Mouse (Mus musculus) kidney, adult 2 months (tissue): Measurements from ENCODE around the gene Nlgn1. TPM values are rescaled to one million over a fixed set of nuclear protein-coding genes. Genes with fewer than 3 reads are reported as not detected.

ENCODE experiments used
- DNase-seq: peaks from one replicate; pipeline ENCODE4 v3.0.0; 2021
- H3K27ac ChIP-seq: fragments of 200-500 bp; 2 replicates; pipeline ENCODE4 v1.5.1; 2012; ENCODE audit warnings: low read depth, low read length, control low read depth, inconsistent platforms; ENCODE audit not compliant: insufficient read depth
- H3K27me3 ChIP-seq: fragments of 200-500 bp; replicated peaks from 2 replicates; pipeline ENCODE4 v1.6.1; 2012; ENCODE audit warnings: mild to moderate bottlenecking, moderate library complexity, low read length, inconsistent platforms; ENCODE audit not compliant: control insufficient read depth, insufficient read depth
- H3K36me3 ChIP-seq: fragments of 200-500 bp; 2 replicates; pipeline ENCODE4 v1.6.1; 2012; ENCODE audit warnings: mild to moderate bottlenecking, moderate library complexity, low read length, inconsistent platforms; ENCODE audit not compliant: control insufficient read depth, insufficient read depth
- H3K4me1 ChIP-seq: fragments of 200-500 bp; 2 replicates; pipeline ENCODE4 v1.6.1; 2011; ENCODE audit warnings: low read length; ENCODE audit not compliant: control insufficient read depth, insufficient read depth
- H3K4me3 ChIP-seq: fragments of 200-500 bp; 2 replicates; pipeline ENCODE4 v1.5.1; 2011; ENCODE audit warnings: mild to moderate bottlenecking, low read depth, low read length, control low read depth; ENCODE audit not compliant: insufficient read depth
- CTCF ChIP-seq: fragments of 200-500 bp; conservative IDR thresholded peaks from 2 replicates; pipeline ENCODE4 v1.5.1; 2011; ENCODE audit warnings: low read depth, mild to moderate bottlenecking, control low read depth, low read length, moderate library complexity, mixed read lengths; ENCODE audit not compliant: insufficient read depth, insufficient read length
- POLR2A ChIP-seq: fragments of 200-500 bp; IDR thresholded peaks from one replicate; pipeline ENCODE4 v1.6.1; 2011; ENCODE audit warnings: low read depth, low read length, control low read depth
- WGBS: fragments of 180-500 bp; shearing (Covaris S2); methylation state at CpG from one replicate; pipeline ENCODE4 v1.1.7; 2018; 5-methylcytosine and 5-hydroxymethylcytosine counted together
- polyA plus RNA-seq: library from polyadenylated mRNA; depleted of rRNA; stranded (reverse); fragments of >200 nt; gene quantifications from 2 replicates; pipeline ENCODE4 v1.2.3, GENCODE M21; 2012

Gene Nlgn1
- polyA plus RNA-seq, 1 experiment = 0.08 TPM

DNA sequence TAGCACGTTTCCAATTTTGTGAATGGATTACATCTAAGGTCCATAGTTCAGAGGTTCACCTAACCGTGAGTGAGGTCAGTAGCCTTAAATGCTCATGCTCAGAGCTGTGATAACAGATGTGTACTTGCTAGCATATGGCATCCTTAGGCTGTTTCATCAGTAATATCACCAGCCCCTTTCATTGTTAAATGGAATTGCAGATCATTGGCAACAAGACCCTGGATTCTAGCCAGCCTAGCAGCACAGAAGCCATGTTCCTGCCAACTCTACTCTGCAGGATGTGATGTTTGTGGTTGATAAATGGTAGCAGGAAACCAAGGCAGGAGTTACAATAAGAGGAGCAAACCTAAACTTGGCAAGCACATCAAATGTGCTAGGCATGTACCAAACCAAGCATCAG, 652.9 kb downstream of the Nlgn1 start:
- Histone ChIP-seq H3K27ac (no peak overlapping the region), H3K36me3 (no peaks in the 10 kb centered on the region), H3K27me3 (no peaks in the 10 kb centered on the region), H3K4me1 (no peaks in the 10 kb centered on the region), H3K4me3 (no peak overlapping the region)
- TF ChIP-seq POLR2A (no peak), CTCF (no peak)
- DNase-seq = peak; percentile 58
- 51% methylated on average over 2 of the region's 2 CpGs for WGBS

DNA sequence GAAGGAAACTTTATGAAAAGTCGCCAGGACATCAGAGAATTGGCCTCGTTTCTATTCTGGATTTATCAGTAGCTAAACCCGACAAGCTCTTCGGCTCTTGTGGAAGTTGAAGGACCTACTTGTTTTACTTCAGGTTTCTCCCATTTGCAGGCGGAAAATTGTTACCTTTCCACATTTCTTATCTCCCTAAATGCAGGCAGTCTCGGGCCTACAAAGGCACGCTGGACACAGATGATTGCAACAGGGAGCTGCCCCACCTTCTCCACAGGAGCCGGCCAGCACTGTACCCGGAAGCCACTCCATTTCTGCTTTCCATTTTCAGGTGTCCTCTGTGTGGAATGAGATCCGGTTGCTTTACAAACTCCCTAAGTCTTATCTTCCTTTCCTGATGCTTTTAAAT, 656.4 kb downstream of the Nlgn1 start:
- no peaks in the 10 kb centered on the region for H3K4me1 ChIP-seq
- no peaks in the 10 kb centered on the region for H3K27me3 ChIP-seq
- TF ChIP-seq POLR2A (no peak), CTCF (no peak)
- H3K4me3 ChIP-seq = no peak overlapping the region
- H3K27ac ChIP-seq = no peak overlapping the region
- WGBS = 82% methylated on average over 10 of the region's 10 CpGs
- DNase-seq = no peak
- no peaks in the 10 kb centered on the region for H3K36me3 ChIP-seq

DNA sequence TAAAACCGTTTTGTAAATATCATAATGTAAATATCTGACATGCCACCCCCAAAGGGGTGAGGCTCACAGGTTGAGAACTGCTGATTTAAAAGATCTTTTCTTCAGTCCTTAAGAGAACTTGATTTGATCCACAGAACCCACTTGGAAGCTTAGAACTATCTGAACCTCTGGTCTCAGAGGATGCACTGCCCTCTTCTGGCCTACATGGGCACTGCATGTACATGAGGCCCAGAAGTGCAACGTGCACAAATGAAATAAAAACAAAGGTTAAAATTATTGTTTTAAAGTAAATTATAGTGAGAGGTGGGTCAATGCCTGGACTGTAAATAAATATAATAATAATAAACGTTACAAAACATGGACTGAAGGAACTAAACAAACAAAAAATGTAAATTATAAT, 657.2 kb downstream of the Nlgn1 start:
- no peak overlapping the region for H3K27ac ChIP-seq
- DNase-seq = peak; percentile 36
- no peak for TF ChIP-seq POLR2A
- peak; percentile 71 for TF ChIP-seq CTCF
- H3K36me3 ChIP-seq = no peaks in the 10 kb centered on the region
- H3K4me1 ChIP-seq = no peaks in the 10 kb centered on the region
- 58% methylated on average over 3 of the region's 3 CpGs for WGBS
- H3K4me3 ChIP-seq = no peak overlapping the region
- H3K27me3 ChIP-seq = no peaks in the 10 kb centered on the region

DNA sequence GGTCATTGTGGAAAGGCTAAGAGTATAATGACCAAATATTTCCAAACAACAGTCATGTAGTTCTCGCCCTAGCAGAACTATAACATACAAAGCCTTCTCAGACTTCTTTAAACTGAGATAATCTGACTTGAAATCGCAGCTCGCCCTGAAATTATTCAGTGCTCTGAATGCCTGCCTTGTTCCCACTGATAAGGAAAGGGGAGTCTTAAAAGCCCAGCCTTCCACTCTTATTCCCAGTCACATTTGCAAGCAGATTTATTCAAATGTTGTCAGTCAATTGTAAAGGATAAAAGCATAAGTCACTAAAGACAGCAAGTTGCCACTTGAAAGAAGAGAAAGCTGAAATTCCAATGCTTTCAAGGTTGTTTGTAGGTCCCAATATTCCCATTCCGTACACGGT, 658.9 kb downstream of the Nlgn1 start:
- Histone ChIP-seq H3K27me3 (no peaks in the 10 kb centered on the region), H3K36me3 (no peaks in the 10 kb centered on the region), H3K4me3 (no peak overlapping the region), H3K27ac (no peak overlapping the region), H3K4me1 (no peaks in the 10 kb centered on the region)
- 78% methylated on average over 5 of the region's 5 CpGs for WGBS
- TF ChIP-seq POLR2A (no peak), CTCF (no peak)
- no peak for DNase-seq

DNA sequence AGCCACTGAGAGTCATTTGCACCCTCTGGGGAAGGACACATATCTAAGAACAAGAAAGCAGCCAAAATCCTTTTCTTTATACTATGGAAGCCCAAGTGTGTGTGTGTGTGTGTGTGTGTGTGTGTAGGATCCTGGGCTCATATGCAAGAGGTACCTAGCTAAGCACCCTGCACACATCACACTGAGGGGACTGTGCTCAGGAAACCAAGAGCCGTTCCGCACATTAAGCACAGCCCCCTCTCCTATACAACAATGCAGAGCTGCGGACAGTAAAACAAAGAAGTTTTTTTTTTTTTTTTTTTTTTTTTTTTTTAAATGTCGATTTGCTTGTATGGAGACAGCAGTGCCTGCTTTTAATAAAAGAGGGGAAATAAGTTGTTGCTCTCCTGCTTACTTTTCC, 659.5 kb downstream of the Nlgn1 start:
- no peak for DNase-seq
- no peaks in the 10 kb centered on the region for H3K27me3 ChIP-seq
- TF ChIP-seq CTCF (no peak), POLR2A (no peak)
- H3K4me3 ChIP-seq = no peak overlapping the region
- WGBS = 71% methylated on average over 4 of the region's 4 CpGs
- no peaks in the 10 kb centered on the region for H3K4me1 ChIP-seq
- H3K36me3 ChIP-seq = no peaks in the 10 kb centered on the region
- H3K27ac ChIP-seq = no peak overlapping the region

DNA sequence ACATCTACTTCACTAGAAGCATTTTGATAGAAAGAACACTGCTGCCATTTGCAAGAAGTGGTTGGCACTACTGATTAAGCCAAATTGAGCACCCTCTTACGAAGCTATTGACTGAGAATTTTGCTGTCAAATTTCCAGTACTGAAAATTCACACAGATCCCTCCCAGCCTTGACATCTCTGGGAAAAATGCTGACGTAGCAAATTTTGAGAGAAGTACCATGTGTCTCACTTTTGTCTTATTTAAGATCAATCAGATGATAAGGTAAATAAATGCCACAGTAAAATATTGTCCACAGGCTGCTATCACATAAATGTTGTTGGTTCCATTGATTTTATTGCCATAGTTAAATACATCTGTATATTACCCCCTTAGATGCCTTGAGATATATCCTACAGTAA, 668.8 kb downstream of the Nlgn1 start:
- Histone ChIP-seq H3K4me1 (no peaks in the 10 kb centered on the region), H3K36me3 (no peaks in the 10 kb centered on the region), H3K27ac (no peak overlapping the region), H3K27me3 (no peaks in the 10 kb centered on the region), H3K4me3 (no peak overlapping the region)
- no peak for DNase-seq
- WGBS = 87% methylated on average over 2 of the region's 2 CpGs
- no peak for TF ChIP-seq CTCF
- no peak for TF ChIP-seq POLR2A

DNA sequence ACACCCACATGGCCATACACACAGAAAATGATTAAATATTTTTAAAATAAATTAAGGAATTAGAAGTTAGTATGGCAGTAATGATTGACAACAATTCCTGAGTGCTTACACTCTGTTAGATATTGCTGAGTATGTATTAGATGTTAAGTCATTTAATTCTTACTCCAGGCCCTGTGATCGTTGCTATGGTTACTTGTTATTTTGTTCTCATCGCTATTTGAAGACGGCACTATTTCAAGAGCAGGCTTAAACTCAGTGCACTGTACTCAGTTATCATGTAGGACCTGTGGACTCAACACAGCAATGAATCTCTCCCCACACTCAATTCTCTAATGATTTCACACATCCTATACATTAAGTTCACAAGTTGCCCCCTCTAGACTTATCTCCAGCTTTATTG, 672.0 kb downstream of the Nlgn1 start:
- 95% methylated on average over 3 of the region's 3 CpGs for WGBS
- H3K36me3 ChIP-seq = no peaks in the 10 kb centered on the region
- no peaks in the 10 kb centered on the region; the same call in 1 of the 2 replicates for H3K27me3 ChIP-seq
- DNase-seq = no peak
- H3K4me3 ChIP-seq = no peak overlapping the region
- no peak overlapping the region for H3K27ac ChIP-seq
- no peaks in the 10 kb centered on the region for H3K4me1 ChIP-seq
- TF ChIP-seq POLR2A (no peak), CTCF (no peak)

DNA sequence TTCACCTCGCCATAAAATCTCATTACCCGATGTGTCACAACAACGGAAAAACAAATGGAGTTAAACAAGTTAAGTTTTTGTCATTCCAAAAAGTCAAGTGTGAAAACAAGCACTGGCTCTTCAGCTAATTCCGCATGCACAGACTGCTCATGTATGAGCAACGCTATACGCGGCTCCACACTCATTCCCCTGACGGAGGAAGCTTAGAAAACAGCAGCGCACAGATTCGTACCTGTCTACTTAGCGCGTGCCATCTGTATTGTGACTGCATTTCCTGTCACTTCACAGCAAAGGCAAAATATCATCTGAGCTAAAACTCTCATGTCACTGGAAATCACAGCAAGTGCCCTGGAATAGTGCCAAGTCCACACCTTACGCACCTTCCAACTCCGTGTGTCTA, 674.3 kb downstream of the Nlgn1 start:
- H3K4me3 ChIP-seq = no peak overlapping the region
- no peak for DNase-seq
- no peaks in the 10 kb centered on the region for H3K36me3 ChIP-seq
- H3K27me3 ChIP-seq = no peaks in the 10 kb centered on the region; the same call in 1 of the 2 replicates
- TF ChIP-seq CTCF (no peak), POLR2A (no peak)
- H3K4me1 ChIP-seq = no peaks in the 10 kb centered on the region
- WGBS = 93% methylated on average over 14 of the region's 14 CpGs
- H3K27ac ChIP-seq = no peak overlapping the region
